In genomic region chr11:84797627-84798353, GRCm38 (mm10) we compare ENCODE assay signal across 9 mouse cellular contexts. TPM values are rescaled to one million over a fixed set of nuclear protein-coding genes. Genes with fewer than 3 reads are reported as not detected.
DNase-seq lines count a peak whose midpoint lies in the region; ATAC-seq and TF ChIP-seq lines count a peak whose summit lies in the region.
"Had no signal": no experiment of that assay in that cellular context is flagged by ENCODE, and none has a peak within 500 bp of the region (broad histone marks: within the 10 kb centered on the region; RNA-seq: fewer than 3 reads in every experiment).

No protein-coding gene starts in this region.

- H3K36me3 ChIP-seq in midbrain, embryonic 11.5 days (ENCODE audit: control insufficient read depth, insufficient read depth, low read length): no peaks in the 10 kb centered on the region
- H3K36me3 ChIP-seq in midbrain, embryonic 15.5 days (replicated peaks): no peaks in the 10 kb centered on the region
- H3K36me3 ChIP-seq in limb, embryonic 11.5 days (ENCODE audit: control insufficient read depth, insufficient read depth, low read length): no peaks in the 10 kb centered on the region
- H3K36me3 ChIP-seq in neural tube, embryonic 11.5 days (ENCODE audit: control insufficient read depth, insufficient read depth, low read length): no peaks in the 10 kb centered on the region
- no peaks in the 10 kb centered on the region for H3K36me3 ChIP-seq in testis, adult 2 months (ENCODE audit: control insufficient read depth, insufficient read depth, low read length)
- H3K36me3 ChIP-seq: stomach, embryonic 15.5 days had no signal

- no peak overlapping the region for H3K27ac ChIP-seq in midbrain, embryonic 11.5 days (ENCODE audit: low read depth, low read length)
- H3K27ac ChIP-seq in midbrain, embryonic 15.5 days: no peak overlapping the region
- H3K27ac ChIP-seq in limb, embryonic 11.5 days (replicated peaks; ENCODE audit: low read depth, low read length): no peak overlapping the region
- no peak overlapping the region for H3K27ac ChIP-seq in neural tube, embryonic 11.5 days (ENCODE audit: low read depth, low read length)
- H3K27ac ChIP-seq in testis, adult 2 months (ENCODE audit: control insufficient read depth, insufficient read depth, low read depth, low read length): no peak overlapping the region
- H3K27ac ChIP-seq: stomach, embryonic 15.5 days had no signal

- TF ChIP-seq CTCF in testis, adult 2 months (IDR thresholded peaks at IDR 0.05; ENCODE audit: control insufficient read depth, insufficient read depth, insufficient replicate concordance, low read depth, low read length): peak; percentile 99

- WGBS in midbrain, embryonic 11.5 days: 22% methylated on average over 21 of the region's 21 CpGs
- 18% methylated on average over 21 of the region's 21 CpGs for WGBS in midbrain, embryonic 15.5 days
- 22% methylated on average over 21 of the region's 21 CpGs for WGBS in limb, embryonic 11.5 days
- 21% methylated on average over 21 of the region's 21 CpGs for WGBS in neural tube, embryonic 11.5 days

- H3K4me1 ChIP-seq in midbrain, embryonic 11.5 days (ENCODE audit: control insufficient read depth, insufficient read depth, low read length): 0 out of 2 replicates have a peak, but pooled peaks cover 4% of the 10 kb centered on the region
- peaks cover 13% of the 10 kb centered on the region; the same call in 1 of the 2 replicates for H3K4me1 ChIP-seq in midbrain, embryonic 15.5 days
- H3K4me1 ChIP-seq in limb, embryonic 11.5 days (ENCODE audit: control insufficient read depth, insufficient read depth, low read length): 0 out of 2 replicates have a peak, but pooled peaks cover 3% of the 10 kb centered on the region
- peaks cover 3% of the 10 kb centered on the region; the same call in 1 of the 2 replicates for H3K4me1 ChIP-seq in neural tube, embryonic 11.5 days (ENCODE audit: control insufficient read depth, insufficient read depth, low read length)
- peaks cover 16% of the 10 kb centered on the region for H3K4me1 ChIP-seq in testis, adult 2 months (ENCODE audit: control insufficient read depth, insufficient read depth, low read length)
- H3K4me1 ChIP-seq: stomach, embryonic 15.5 days had no signal

- no peaks in the 10 kb centered on the region; the same call in 1 of the 2 replicates for H3K27me3 ChIP-seq in midbrain, embryonic 11.5 days (ENCODE audit: control insufficient read depth, insufficient read depth, low read length)
- no peaks in the 10 kb centered on the region for H3K27me3 ChIP-seq in midbrain, embryonic 15.5 days (replicated peaks)
- H3K27me3 ChIP-seq in limb, embryonic 11.5 days (ENCODE audit: control insufficient read depth, insufficient read depth, low read length): no peaks in the 10 kb centered on the region
- H3K27me3 ChIP-seq in neural tube, embryonic 11.5 days (ENCODE audit: control insufficient read depth, insufficient read depth, low read length): no peaks in the 10 kb centered on the region
- no peaks in the 10 kb centered on the region for H3K27me3 ChIP-seq in testis, adult 2 months (ENCODE audit: control insufficient read depth, insufficient read depth, low read length)

- TF ChIP-seq POLR2A in testis, adult 2 months (IDR thresholded peaks at IDR 0.05; ENCODE audit: control insufficient read depth, low read depth, low read length): no peak

- no peak overlapping the region for H3K4me2 ChIP-seq in midbrain, embryonic 11.5 days
- no peak overlapping the region for H3K4me2 ChIP-seq in midbrain, embryonic 15.5 days
- H3K4me2 ChIP-seq in limb, embryonic 11.5 days (ENCODE audit: low read depth, severe bottlenecking): no peak overlapping the region
- H3K4me2 ChIP-seq in neural tube, embryonic 11.5 days (ENCODE audit: low read depth): no peak overlapping the region
- H3K4me2 ChIP-seq: stomach, embryonic 15.5 days had no signal

- no peaks in the 10 kb centered on the region for H3K9me3 ChIP-seq in midbrain, embryonic 11.5 days (ENCODE audit: control insufficient read depth, low read length)
- H3K9me3 ChIP-seq in midbrain, embryonic 15.5 days: no peaks in the 10 kb centered on the region
- H3K9me3 ChIP-seq in limb, embryonic 11.5 days (ENCODE audit: control insufficient read depth, low read length): no peaks in the 10 kb centered on the region
- H3K9me3 ChIP-seq in neural tube, embryonic 11.5 days (ENCODE audit: control insufficient read depth, low read length): no peaks in the 10 kb centered on the region
- H3K9me3 ChIP-seq: stomach, embryonic 15.5 days had no signal

- ATAC-seq in midbrain, embryonic 11.5 days (ENCODE audit: low FRiP score): peak; percentile 49; the same call in 1 of the 2 replicates
- no peak for ATAC-seq in midbrain, embryonic 15.5 days (replicated peaks)
- ATAC-seq in limb, embryonic 11.5 days (ENCODE audit: insufficient number of reproducible peaks, low FRiP score, low TSS enrichment, low read depth): no peak
- no peak for ATAC-seq in neural tube, embryonic 11.5 days (ENCODE audit: insufficient read depth, low FRiP score, low TSS enrichment)

- H3K9ac ChIP-seq in midbrain, embryonic 11.5 days (ENCODE audit: low read length): no peak overlapping the region
- H3K9ac ChIP-seq in midbrain, embryonic 15.5 days: no peak overlapping the region
- no peak overlapping the region for H3K9ac ChIP-seq in limb, embryonic 11.5 days (ENCODE audit: low read length)
- H3K9ac ChIP-seq in neural tube, embryonic 11.5 days (ENCODE audit: low read length): no peak overlapping the region
- H3K9ac ChIP-seq: stomach, embryonic 15.5 days had no signal

- no peak overlapping the region for H3K4me3 ChIP-seq in midbrain, embryonic 11.5 days (ENCODE audit: low read depth, low read length)
- no peak overlapping the region for H3K4me3 ChIP-seq in midbrain, embryonic 15.5 days
- H3K4me3 ChIP-seq in limb, embryonic 11.5 days (ENCODE audit: low read depth, low read length): no peak overlapping the region
- H3K4me3 ChIP-seq in neural tube, embryonic 11.5 days (ENCODE audit: low read depth, low read length): no peak overlapping the region
- H3K4me3 ChIP-seq in testis, adult 2 months (ENCODE audit: control insufficient read depth, low read depth, low read length): peak overlapping the region; percentile 67
- H3K4me3 ChIP-seq: stomach, embryonic 15.5 days had no signal

- peak; percentile 99 for DNase-seq in midbrain, embryonic 11.5 days (ENCODE audit: low spot score, missing footprints)
- peak; percentile 60 for DNase-seq in c-Kit-positive CD71-positive TER-119-negative erythroid progenitor cells, embryonic 14.5 days (ENCODE audit: low read depth)
- peak; percentile 87 for DNase-seq in forelimb bud, embryonic 11.5 days (ENCODE audit: low read depth, low spot score)
- peak; percentile 84 for DNase-seq in induced T-regulatory cell, adult 2 months (ENCODE audit: low read depth)
- DNase-seq in limb, embryonic 11.5 days (ENCODE audit: low spot score): peak; percentile 94
- peak; percentile 86 for DNase-seq in neural tube, embryonic 11.5 days (ENCODE audit: low spot score)

RNA-seq across cellular contexts. Expression of gene Mrm1, which starts 21.5 kb away (rescaled TPM):
- polyA plus RNA-seq in midbrain, embryonic 11.5 days (2014; fragmentation: Nextera tagmentation; extraction: Ambion mirVana): 10.3 and 11.4 TPM in 2 replicates
- polyA plus RNA-seq in midbrain, embryonic 15.5 days (2015; fragmentation: Nextera tagmentation; extraction: Ambion mirVana): 13.2 and 16.0 TPM in 2 replicates
- polyA plus RNA-seq in limb, embryonic 11.5 days (2014; fragmentation: Nextera tagmentation; extraction: Ambion mirVana): 5.9 and 8.1 TPM in 2 replicates
- 11.0 and 14.0 TPM in 2 replicates for polyA plus RNA-seq in neural tube, embryonic 11.5 days (2014; fragmentation: Nextera tagmentation; extraction: Ambion mirVana)
- polyA plus RNA-seq in testis, adult 2 months (2012; rRNA removed): 3.6 and 4.2 TPM in 2 replicates

RNA-seq across cellular contexts. Expression of gene Dhrs11, which starts 31.0 kb away (rescaled TPM):
- 12.2 and 12.6 TPM in 2 replicates for polyA plus RNA-seq in midbrain, embryonic 11.5 days (2014; fragmentation: Nextera tagmentation; extraction: Ambion mirVana)
- 6.6 and 8.7 TPM in 2 replicates for polyA plus RNA-seq in midbrain, embryonic 15.5 days (2015; fragmentation: Nextera tagmentation; extraction: Ambion mirVana)
- 11.2 and 13.9 TPM in 2 replicates for polyA plus RNA-seq in limb, embryonic 11.5 days (2014; fragmentation: Nextera tagmentation; extraction: Ambion mirVana)
- polyA plus RNA-seq in neural tube, embryonic 11.5 days (2014; fragmentation: Nextera tagmentation; extraction: Ambion mirVana): 11.6 and 13.8 TPM in 2 replicates
- polyA plus RNA-seq in testis, adult 2 months (2012; rRNA removed): 34.0 and 35.2 TPM in 2 replicates
